Mouse (Mus musculus): ENCODE results near the gene Adgre5. TPM values are rescaled to one million over a fixed set of nuclear protein-coding genes. Genes with fewer than 3 reads are reported as not detected.

The Adgre5 gene
- total and polyA plus RNA-seq, 3 experiments, result 0.54 to 23.6 (median 3.7) TPM

GRCm38 (mm10) chr8:83731906-83732305 is 9.2 kb downstream of the Adgre5 start:
- Histone ChIP-seq H3K4me3 (replicated peaks in 1 of 3; ENCODE audit: low read depth in 2 of 3, low read length in 2 of 3, poor library complexity in 1 of 3) (no peak overlapping the region), H3K4me1 (ENCODE audit: control insufficient read depth in 1 of 2, insufficient read depth in 2 of 2) (peaks cover 3 to 12% of the 10 kb centered on the region in 2 experiments; a peak in 3 of 4 replicates), H3K36me3 (replicated peaks in 1 of 2; ENCODE audit: control insufficient read depth in 1 of 2, insufficient read depth in 1 of 2, low read length in 1 of 2) (peaks cover 41 to 51% of the 10 kb centered on the region in 2 experiments), H3K9ac (ENCODE audit: insufficient read depth, low read depth) (no peak overlapping the region), H3K9me3 (replicated peaks; ENCODE audit: low read length) (peaks cover 23% of the 10 kb centered on the region), H3K27me3 (replicated peaks) (no peaks in the 10 kb centered on the region), H3K27ac (ENCODE audit: insufficient read depth, low read depth) (no peak overlapping the region), H3K4me2 (ENCODE audit: insufficient read depth, low read depth, poor library complexity, severe bottlenecking) (no peak overlapping the region), H3K79me2 (replicated peaks; ENCODE audit: control insufficient read depth, extremely low read depth, insufficient read depth, poor library complexity, severe bottlenecking) (peaks cover 2% of the 10 kb centered on the region; the same call in 1 of the 2 replicates)
- in situ Hi-C loops (cut with MboI; ENCODE audit: low pct_ligation_motif_present, low pct_unique_long_range_greater_than_20kb, low sequenced_read_pairs), result no loop called here
- peak; percentile 60 for DNase-seq (ENCODE audit: extremely low read depth)
- TF ChIP-seq ELF1 (IDR thresholded peaks at IDR 0.05; ENCODE audit: low read depth, low read length), result no peak
- no peak for TF ChIP-seq KAT2A (IDR thresholded peaks at IDR 0.05; ENCODE audit: insufficient replicate concordance, low read length)
- TF ChIP-seq MYC (IDR thresholded peaks at IDR 0.05; ENCODE audit: low read depth, low read length), result no peak
- TF ChIP-seq CHD1 (IDR thresholded peaks at IDR 0.05; ENCODE audit: low read depth, low read length), result no peak
- no peak for TF ChIP-seq MAFK (IDR thresholded peaks at IDR 0.05; ENCODE audit: insufficient replicate concordance, low read length)
- TF ChIP-seq PAX5 (IDR thresholded peaks at IDR 0.05; ENCODE audit: low read length), result no peak
- no peak for TF ChIP-seq ZMIZ1 (IDR thresholded peaks at IDR 0.05; ENCODE audit: low read depth, low read length)
- TF ChIP-seq BHLHE40 (IDR thresholded peaks at IDR 0.05; ENCODE audit: low read depth, low read length), result no peak
- TF ChIP-seq TCF12 (IDR thresholded peaks at IDR 0.05; ENCODE audit: low read depth, low read length), result no peak
- dilution Hi-C loops (cut with MboI; ENCODE audit: extremely low pct_ligation_motif_present, extremely low pct_unique_long_range_greater_than_20kb, low sequenced_read_pairs), result no loop called here

DNA sequence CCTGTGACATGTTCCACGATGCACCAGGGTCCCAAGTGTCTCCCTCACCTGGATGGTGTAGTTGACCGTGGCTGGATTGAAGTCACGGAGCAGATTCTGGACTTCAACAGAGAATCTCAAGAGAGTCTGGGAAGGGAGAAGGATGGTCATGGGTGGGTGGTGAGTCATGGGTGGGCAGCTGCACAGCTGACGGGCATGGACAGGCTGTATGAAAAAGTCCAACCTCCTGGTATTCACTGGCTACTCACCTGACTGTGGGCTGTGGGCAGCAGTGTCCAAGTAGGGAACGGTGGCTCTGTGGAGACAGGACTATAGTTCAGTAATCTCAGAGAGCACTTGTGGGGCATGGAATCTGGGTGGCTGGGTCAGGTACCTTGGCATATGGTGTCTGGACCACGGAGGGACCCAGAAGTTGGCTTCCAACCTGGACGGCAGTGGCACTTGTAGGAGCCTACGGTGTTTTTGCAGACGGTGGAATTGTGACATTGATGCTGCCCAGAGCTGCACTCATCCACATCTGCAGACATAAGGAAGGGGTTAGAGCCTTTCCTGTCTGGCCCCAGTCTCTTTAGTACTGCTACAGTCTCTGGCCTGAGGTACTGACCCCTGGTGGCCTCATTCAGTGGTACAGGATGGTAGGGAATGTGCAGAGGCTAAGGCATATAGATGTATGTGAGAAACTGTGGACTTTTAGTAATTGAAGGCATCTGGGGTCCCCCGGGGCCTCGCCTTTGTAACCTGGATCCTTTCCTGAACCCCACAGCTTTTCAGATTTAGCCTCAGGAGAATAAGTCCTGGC is 11.9 kb downstream of the Adgre5 start:
- Histone ChIP-seq H3K4me1 (ENCODE audit: control insufficient read depth in 1 of 2, insufficient read depth in 2 of 2) (peaks cover 2 to 6% of the 10 kb centered on the region in 2 experiments; a peak in 1 of 4 replicates), H3K27me3 (replicated peaks) (no peaks in the 10 kb centered on the region), H3K4me2 (ENCODE audit: insufficient read depth, low read depth, poor library complexity, severe bottlenecking) (no peak overlapping the region), H3K4me3 (replicated peaks in 1 of 3; ENCODE audit: low read depth in 2 of 3, low read length in 2 of 3, poor library complexity in 1 of 3) (no peak overlapping the region), H3K27ac (ENCODE audit: insufficient read depth, low read depth) (no peak overlapping the region), H3K36me3 (replicated peaks in 1 of 2; ENCODE audit: control insufficient read depth in 1 of 2, insufficient read depth in 1 of 2, low read length in 1 of 2) (peaks cover 59 to 69% of the 10 kb centered on the region in 2 experiments), H3K79me2 (replicated peaks; ENCODE audit: control insufficient read depth, extremely low read depth, insufficient read depth, poor library complexity, severe bottlenecking) (no peaks in the 10 kb centered on the region), H3K9me3 (replicated peaks; ENCODE audit: low read length) (peaks cover 19% of the 10 kb centered on the region), H3K9ac (ENCODE audit: insufficient read depth, low read depth) (no peak overlapping the region)
- in situ Hi-C loops (cut with MboI; ENCODE audit: low pct_ligation_motif_present, low pct_unique_long_range_greater_than_20kb, low sequenced_read_pairs) (loop anchor here (10.0 kb wide), 1 partner anchor 56 kb away; no protein-coding TSS in a partner anchor), dilution Hi-C loops (cut with MboI; ENCODE audit: extremely low pct_ligation_motif_present, extremely low pct_unique_long_range_greater_than_20kb, low sequenced_read_pairs) (no loop called here)
- TF ChIP-seq BHLHE40 (IDR thresholded peaks at IDR 0.05; ENCODE audit: low read depth, low read length) (no peak), SMC3 (IDR thresholded peaks at IDR 0.05; ENCODE audit: low read depth, low read length) (peak; percentile 56), RAD21 (IDR thresholded peaks at IDR 0.05; ENCODE audit: low read depth, low read length) (peak; percentile 29), CTCF (conservative IDR thresholded peaks at IDR 0.05 in 1 of 2, IDR thresholded peaks at IDR 0.05 in 1 of 2; ENCODE audit: low read depth in 2 of 2, low read length in 2 of 2) (peak; percentile 41 to 68; a peak in 3 of 4 replicates)
- no peak for DNase-seq (ENCODE audit: extremely low read depth)
